Mouse (Mus musculus) G1E (cell line): Measurements from ENCODE around the gene Arhgap22.

Experiments used
- CTCF ChIP-seq: IDR thresholded peaks from 2 replicates; pipeline ENCODE4 v1.5.1; 2012; ENCODE audit warnings: low read depth, low read length, inconsistent platforms, mixed read lengths
- TAL1 ChIP-seq: conservative IDR thresholded peaks from 2 replicates; pipeline ENCODE4 v1.6.1; 2012; ENCODE audit warnings: low read depth, low read length, inconsistent platforms, mixed read lengths

DNA sequence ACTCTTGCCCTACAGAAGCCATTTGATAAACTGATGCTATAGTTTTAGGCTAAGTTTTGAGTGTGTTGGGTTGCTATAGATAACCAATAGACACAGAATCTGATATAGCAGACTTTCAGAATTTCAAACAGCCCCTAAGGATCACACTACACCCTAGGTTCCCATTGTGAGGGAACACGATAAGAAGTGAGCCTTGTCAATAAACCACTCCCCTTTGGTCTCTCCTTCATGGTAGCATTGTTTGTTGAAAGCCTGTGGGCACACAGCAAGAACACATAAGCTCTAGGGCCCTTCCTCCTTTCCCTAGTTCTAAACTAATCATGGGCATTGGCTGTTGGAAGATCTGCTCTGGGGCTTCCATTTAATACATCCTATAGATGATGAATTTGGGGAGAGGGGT, 80.7 kb downstream of the Arhgap22 start:
- TF ChIP-seq CTCF: no peak
- TF ChIP-seq TAL1: no peak
